Mouse (Mus musculus) midbrain, postnatal 0 days (tissue): ENCODE data around the gene Ddah1. TPM values are rescaled to one million over a fixed set of nuclear protein-coding genes. Genes with fewer than 3 reads are reported as not detected.

ENCODE experiments used
- ATAC-seq: fragments of 200-750 bp; cut with Nextera tagmentation; 2 replicates; pipeline ENCODE4 v1.8.0; 2017; ENCODE audit warnings: moderate number of reproducible peaks, mild to moderate bottlenecking, moderate TSS enrichment, moderate library complexity; ENCODE audit not compliant: low FRiP score
- DNase-seq: peaks from one replicate; pipeline ENCODE4 v3.0.0-alpha.2; 2015; ENCODE audit warnings: low spot score
- H3K27ac ChIP-seq: fragments of 300-500 bp; sonication (generic); 2 replicates; pipeline ENCODE4 v1.5.1; 2014; ENCODE audit warnings: low read depth, mild to moderate bottlenecking, low read length, mixed read lengths
- H3K27me3 ChIP-seq: fragments of 300-500 bp; sonication (generic); 2 replicates; pipeline ENCODE4 v1.6.1; 2014; ENCODE audit warnings: low read length, control low read depth, mixed read lengths; ENCODE audit not compliant: insufficient read depth
- H3K36me3 ChIP-seq: fragments of 300-500 bp; sonication (generic); 2 replicates; pipeline ENCODE4 v1.6.1; 2014; ENCODE audit warnings: low read length, control low read depth, mixed read lengths; ENCODE audit not compliant: insufficient read depth
- H3K4me1 ChIP-seq: fragments of 300-500 bp; sonication (generic); 2 replicates; pipeline ENCODE4 v1.6.1; 2014; ENCODE audit warnings: mild to moderate bottlenecking, control low read depth, antibody characterized with exemption, low read length, mixed read lengths; ENCODE audit not compliant: insufficient read depth
- H3K4me2 ChIP-seq: fragments of 300-500 bp; sonication (generic); 2 replicates; pipeline ENCODE4 v1.6.1; 2014; ENCODE audit warnings: low read depth, mild to moderate bottlenecking, low read length, mixed read lengths; ENCODE audit not compliant: poor library complexity, severe bottlenecking
- H3K4me3 ChIP-seq: fragments of 300-500 bp; sonication (generic); 2 replicates; pipeline ENCODE4 v1.5.1; 2014; ENCODE audit warnings: low read depth, mild to moderate bottlenecking, low read length, moderate library complexity
- H3K9ac ChIP-seq: fragments of 300-500 bp; sonication (generic); replicated peaks from 2 replicates; pipeline ENCODE4 v1.6.1; 2014; ENCODE audit warnings: mild to moderate bottlenecking, low read length, moderate library complexity, mixed read lengths; ENCODE audit not compliant: poor library complexity, severe bottlenecking
- H3K9me3 ChIP-seq: fragments of 300-500 bp; sonication (generic); 2 replicates; pipeline ENCODE4 v1.6.1; 2016; ENCODE audit warnings: low read length, control low read depth
- CTCF ChIP-seq: IDR thresholded peaks from 2 replicates; pipeline ENCODE4 v1.5.1; 2016; ENCODE audit warnings: antibody characterized with exemption, mild to moderate bottlenecking
- WGBS: fragments of 180-500 bp; shearing (Covaris S2); extraction: QIAGEN DNeasy Blood & Tissue Kit; methylation state at CpG from one replicate; pipeline ENCODE4 v1.1.7; 2014; 5-methylcytosine and 5-hydroxymethylcytosine counted together
- polyA plus RNA-seq: library from polyadenylated mRNA; unstranded; fragments of >200 nt; fragmentation: Nextera tagmentation; extraction: Ambion mirVana; gene quantifications from 2 replicates; pipeline ENCODE4 v1.2.1, GENCODE M21; 2015
- total RNA-seq: library from RNA; depleted of rRNA; stranded (reverse); fragments of >200 nt; gene quantifications from 2 replicates; pipeline ENCODE4 v1.2.3, GENCODE M21; 2014

The Ddah1 gene
- total and polyA plus RNA-seq, 2 experiments from 2014 or later, result 162 to 209 TPM

DNA sequence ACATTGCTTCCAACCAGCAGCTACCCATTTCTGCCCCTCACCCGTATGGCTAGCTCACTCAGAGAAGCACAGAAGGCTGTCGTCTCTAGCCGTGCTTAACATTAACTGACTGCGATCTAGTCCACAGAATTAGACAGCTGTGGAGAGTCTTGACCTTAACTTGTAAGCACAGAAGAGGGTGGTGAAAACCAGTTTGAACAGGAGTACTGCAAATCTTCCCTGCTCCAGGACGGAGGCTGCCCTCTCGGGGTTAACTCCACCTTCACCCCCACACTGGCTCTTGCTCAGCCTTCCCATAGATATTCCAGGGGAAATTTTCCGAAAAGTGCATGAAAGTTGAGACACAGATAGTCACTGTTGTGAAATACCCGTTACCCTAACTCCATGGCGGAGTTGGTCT, 14.9 kb downstream of the Ddah1 start:
- Histone ChIP-seq H3K27ac (no peak overlapping the region), H3K9me3 (no peaks in the 10 kb centered on the region), H3K4me2 (no peak overlapping the region), H3K9ac (no peak overlapping the region), H3K36me3 (no peaks in the 10 kb centered on the region), H3K4me1 (peaks cover 7% of the 10 kb centered on the region; the same call in 1 of the 2 replicates), H3K4me3 (no peak overlapping the region), H3K27me3 (no peaks in the 10 kb centered on the region)
- ATAC-seq (no peak), DNase-seq (no peak)
- WGBS, result 97% methylated on average over 9 of the region's 9 CpGs
- no peak for TF ChIP-seq CTCF

GRCm38 (mm10) chr3:145774336-145774735, 15.9 kb downstream of the Ddah1 start:
- Histone ChIP-seq H3K36me3 (no peaks in the 10 kb centered on the region), H3K27ac (no peak overlapping the region), H3K9me3 (no peaks in the 10 kb centered on the region), H3K27me3 (no peaks in the 10 kb centered on the region), H3K4me3 (no peak overlapping the region), H3K4me1 (peaks cover 7% of the 10 kb centered on the region; the same call in 1 of the 2 replicates), H3K9ac (no peak overlapping the region), H3K4me2 (no peak overlapping the region)
- DNase-seq (no peak), ATAC-seq (no peak)
- 91% methylated on average over 7 of the region's 7 CpGs for WGBS
- no peak for TF ChIP-seq CTCF

GRCm38 (mm10) chr3:145775236-145775635, 16.8 kb downstream of the Ddah1 start:
- no peak for ATAC-seq
- Histone ChIP-seq H3K9me3 (no peaks in the 10 kb centered on the region), H3K4me1 (peaks cover 7% of the 10 kb centered on the region; the same call in 1 of the 2 replicates), H3K27me3 (no peaks in the 10 kb centered on the region), H3K36me3 (no peaks in the 10 kb centered on the region), H3K4me3 (no peak overlapping the region), H3K27ac (no peak overlapping the region), H3K4me2 (no peak overlapping the region), H3K9ac (no peak overlapping the region)
- no peak for DNase-seq
- no peak for TF ChIP-seq CTCF
- 44% methylated on average over 5 of the region's 5 CpGs for WGBS

- H3K4me3 ChIP-seq, result no peak overlapping the region
- ATAC-seq, result no peak
- no peaks in the 10 kb centered on the region for H3K36me3 ChIP-seq
- H3K27me3 ChIP-seq, result no peaks in the 10 kb centered on the region
- H3K27ac ChIP-seq, result no peak overlapping the region
- H3K4me2 ChIP-seq, result no peak overlapping the region
- H3K9me3 ChIP-seq, result no peaks in the 10 kb centered on the region
- WGBS, result 79% methylated on average over 5 of the region's 5 CpGs
- no peak for TF ChIP-seq CTCF
- no peak for DNase-seq
- peaks cover 7% of the 10 kb centered on the region; the same call in 1 of the 2 replicates for H3K4me1 ChIP-seq
- no peak overlapping the region for H3K9ac ChIP-seq
Measured at GRCm38 (mm10) chr3:145775862-145776261, 17.4 kb downstream of the Ddah1 start.

GRCm38 (mm10) chr3:145777006-145777405, 18.5 kb downstream of the Ddah1 start:
- H3K4me3 ChIP-seq, result no peak overlapping the region
- no peaks in the 10 kb centered on the region for H3K27me3 ChIP-seq
- ATAC-seq (no peak), DNase-seq (no peak)
- WGBS, result 93% methylated on average over 15 of the region's 15 CpGs
- no peak overlapping the region for H3K27ac ChIP-seq
- H3K4me2 ChIP-seq, result no peak overlapping the region
- no peaks in the 10 kb centered on the region for H3K9me3 ChIP-seq
- H3K9ac ChIP-seq, result no peak overlapping the region
- no peak for TF ChIP-seq CTCF
- peaks cover 7% of the 10 kb centered on the region; the same call in 1 of the 2 replicates for H3K4me1 ChIP-seq
- no peaks in the 10 kb centered on the region for H3K36me3 ChIP-seq

GRCm38 (mm10) chr3:145778406-145778922, 20.0 kb downstream of the Ddah1 start:
- H3K9ac ChIP-seq, result no peak overlapping the region
- H3K4me3 ChIP-seq, result no peak overlapping the region
- no peak overlapping the region for H3K4me2 ChIP-seq
- ATAC-seq, result no peak
- no peak for TF ChIP-seq CTCF
- H3K27me3 ChIP-seq, result no peaks in the 10 kb centered on the region
- H3K36me3 ChIP-seq, result no peaks in the 10 kb centered on the region
- no peaks in the 10 kb centered on the region for H3K9me3 ChIP-seq
- no peak for DNase-seq
- WGBS, result 83% methylated on average over 6 of the region's 6 CpGs
- H3K4me1 ChIP-seq, result peaks cover 7% of the 10 kb centered on the region; the same call in 1 of the 2 replicates
- no peak overlapping the region for H3K27ac ChIP-seq
